ENCODE assay signal across 8 mouse cellular contexts in genomic region chr11:110496061-110496446, GRCm38 (mm10).
A peak's percentile ranks its signal among the peaks of the same experiment; 100 is the strongest.
DNase-seq lines count a peak whose midpoint lies in the region; ATAC-seq and TF ChIP-seq lines count a peak whose summit lies in the region.

No protein-coding gene starts in this region.

- intact Hi-C loops in heart, postnatal 25 days (cut with DNase I): loop anchor here (5.0 kb wide), 1 partner anchor 1036 kb away; no protein-coding TSS in a partner anchor
- intact Hi-C loops in heart, postnatal 14 days (cut with DNase I): loop anchor here (5.0 kb wide), 3 partner anchors 129 to 1036 kb away; no protein-coding TSS in a partner anchor

- ATAC-seq in megakaryocyte progenitor cell, adult 5-6 weeks (replicated peaks; ENCODE audit: poor library complexity): peak; percentile 88

- H3K27me3 ChIP-seq in MEL (ENCODE audit: control insufficient read depth in 1 of 2, insufficient read depth in 2 of 2, low read length in 2 of 2): no peaks in the 10 kb centered on the region
- no peaks in the 10 kb centered on the region for H3K27me3 ChIP-seq in thymus, adult 2 months (ENCODE audit: control insufficient read depth, insufficient read depth, low read length)

- H3K4me1 ChIP-seq in MEL (ENCODE audit: control insufficient read depth in 1 of 2, insufficient read depth in 2 of 2, low read length in 2 of 2): peaks cover 2 to 10% of the 10 kb centered on the region in 2 experiments; a peak in 3 of 4 replicates
- peaks cover 1% of the 10 kb centered on the region; the same call in 1 of the 2 replicates for H3K4me1 ChIP-seq in cortical plate, adult 2 months (ENCODE audit: control insufficient read depth, insufficient read depth, low read length)
- no peaks in the 10 kb centered on the region for H3K4me1 ChIP-seq in thymus, adult 2 months (replicated peaks; ENCODE audit: control insufficient read depth, insufficient read depth, low read length)

- TF ChIP-seq EP300 in MEL (IDR thresholded peaks at IDR 0.05; ENCODE audit: low read depth in 1 of 2, low read length in 2 of 2): no peak

- peak; percentile 76 to 94 (median 81) for TF ChIP-seq CTCF in MEL (IDR thresholded peaks at IDR 0.05 in 2 of 3, conservative IDR thresholded peaks at IDR 0.05 in 1 of 3; ENCODE audit: control insufficient read depth in 1 of 3, insufficient read depth in 1 of 3, low read depth in 2 of 3, low read length in 3 of 3, poor library complexity in 1 of 3, severe bottlenecking in 1 of 3)
- TF ChIP-seq CTCF in cortical plate, adult 2 months (IDR thresholded peaks at IDR 0.05; ENCODE audit: extremely low read depth, insufficient read depth, low read length): peak; percentile 63
- TF ChIP-seq CTCF in thymus, adult 2 months (IDR thresholded peaks at IDR 0.05; ENCODE audit: borderline replicate concordance, control insufficient read depth, extremely low read depth, insufficient read depth, low read length, poor library complexity): peak; percentile 63; the same call in 1 of the 2 replicates

- H3K27ac ChIP-seq in MEL (ENCODE audit: control insufficient read depth, low read depth, low read length): no peak overlapping the region
- H3K27ac ChIP-seq in cortical plate, adult 2 months (ENCODE audit: insufficient read depth, low read length): no peak overlapping the region
- no peak overlapping the region for H3K27ac ChIP-seq in thymus, adult 2 months (ENCODE audit: control insufficient read depth, insufficient read depth, low read length)

- H3K9me3 ChIP-seq in MEL (replicated peaks; ENCODE audit: insufficient read depth, low read length): no peaks in the 10 kb centered on the region

- WGBS in thymus, adult 2 months: 63% methylated on average over 12 of the region's 12 CpGs

- TF ChIP-seq RAD21 in MEL (IDR thresholded peaks at IDR 0.05; ENCODE audit: low read depth, low read length): peak; percentile 74

- H3K4me3 ChIP-seq in MEL (ENCODE audit: control insufficient read depth in 1 of 2, insufficient read depth in 1 of 2, low read depth in 2 of 2, low read length in 2 of 2): no peak overlapping the region
- no peak overlapping the region for H3K4me3 ChIP-seq in cortical plate, adult 2 months (ENCODE audit: insufficient read depth, low read length)
- H3K4me3 ChIP-seq in thymus, adult 2 months (ENCODE audit: control insufficient read depth, insufficient read depth, low read length): no peak overlapping the region

- H3K36me3 ChIP-seq in MEL (ENCODE audit: control insufficient read depth in 1 of 2, insufficient read depth in 2 of 2, low read length in 2 of 2): peaks cover 0 to 9% of the 10 kb centered on the region in 2 experiments; a peak in 2 of 4 replicates
- peaks cover 16% of the 10 kb centered on the region for H3K36me3 ChIP-seq in thymus, adult 2 months (ENCODE audit: control insufficient read depth, insufficient read depth, low read length)

- no peaks in the 10 kb centered on the region for H3K79me2 ChIP-seq in MEL (ENCODE audit: control insufficient read depth, insufficient read depth, low read length, poor library complexity)

- H3K9ac ChIP-seq in MEL (ENCODE audit: control insufficient read depth, low read depth, low read length, poor library complexity, severe bottlenecking): no peak overlapping the region

- no peak for TF ChIP-seq POLR2A in MEL (IDR thresholded peaks at IDR 0.05; ENCODE audit: control insufficient read depth in 1 of 2, insufficient read depth in 1 of 2, low read depth in 1 of 2, low read length in 2 of 2, poor library complexity in 1 of 2)
- TF ChIP-seq POLR2A in cortical plate, adult 2 months (IDR thresholded peaks at IDR 0.05; ENCODE audit: extremely low read depth, insufficient read depth, low read length): no peak
- no peak for TF ChIP-seq POLR2A in thymus, adult 2 months (IDR thresholded peaks at IDR 0.05; ENCODE audit: control insufficient read depth, extremely low read depth, insufficient read depth, low read length, poor library complexity)

- peak; percentile 33 to 53 for DNase-seq in heart, adult 18-20 months
- DNase-seq in heart, postnatal 25 days (ENCODE audit: low spot score): no peak
- peak; percentile 89 for DNase-seq in MEL (ENCODE audit: low read depth, low spot score)
- DNase-seq in heart, postnatal 14 days: peak; percentile 34 to 45
- peak; percentile 78 for DNase-seq in left cerebral cortex, adult 18-20 months (ENCODE audit: low spot score in 2 of 2)
- DNase-seq in thymus, adult 2 months: peak; percentile 33

TF ChIP-seq in MEL, 35 proteins besides CTCF, POLR2A, EP300 and RAD21:
- TF ChIP-seq SIN3A (IDR thresholded peaks at IDR 0.05; ENCODE audit: low read length): no peak
- 0 out of 2 replicates have a peak, but pooled peaks have one; percentile 32 for TF ChIP-seq MYC (IDR thresholded peaks at IDR 0.05; ENCODE audit: low read depth, low read length)
- no peak for TF ChIP-seq POLR2AphosphoS2 (IDR thresholded peaks at IDR 0.05; ENCODE audit: low read length)
- peak; percentile 98 for TF ChIP-seq SMC3 (IDR thresholded peaks at IDR 0.05; ENCODE audit: low read depth, low read length)
- TF ChIP-seq ZC3H11A (IDR thresholded peaks at IDR 0.05; ENCODE audit: low read depth, low read length): peak; percentile 81
- TF ChIP-seq JUND (IDR thresholded peaks at IDR 0.05; ENCODE audit: low read depth, low read length): no peak
- TF ChIP-seq ETS1 (IDR thresholded peaks at IDR 0.05; ENCODE audit: low read depth, low read length): no peak
